ENCODE assay signal across 7 mouse cellular contexts in the genomic region with DNA sequence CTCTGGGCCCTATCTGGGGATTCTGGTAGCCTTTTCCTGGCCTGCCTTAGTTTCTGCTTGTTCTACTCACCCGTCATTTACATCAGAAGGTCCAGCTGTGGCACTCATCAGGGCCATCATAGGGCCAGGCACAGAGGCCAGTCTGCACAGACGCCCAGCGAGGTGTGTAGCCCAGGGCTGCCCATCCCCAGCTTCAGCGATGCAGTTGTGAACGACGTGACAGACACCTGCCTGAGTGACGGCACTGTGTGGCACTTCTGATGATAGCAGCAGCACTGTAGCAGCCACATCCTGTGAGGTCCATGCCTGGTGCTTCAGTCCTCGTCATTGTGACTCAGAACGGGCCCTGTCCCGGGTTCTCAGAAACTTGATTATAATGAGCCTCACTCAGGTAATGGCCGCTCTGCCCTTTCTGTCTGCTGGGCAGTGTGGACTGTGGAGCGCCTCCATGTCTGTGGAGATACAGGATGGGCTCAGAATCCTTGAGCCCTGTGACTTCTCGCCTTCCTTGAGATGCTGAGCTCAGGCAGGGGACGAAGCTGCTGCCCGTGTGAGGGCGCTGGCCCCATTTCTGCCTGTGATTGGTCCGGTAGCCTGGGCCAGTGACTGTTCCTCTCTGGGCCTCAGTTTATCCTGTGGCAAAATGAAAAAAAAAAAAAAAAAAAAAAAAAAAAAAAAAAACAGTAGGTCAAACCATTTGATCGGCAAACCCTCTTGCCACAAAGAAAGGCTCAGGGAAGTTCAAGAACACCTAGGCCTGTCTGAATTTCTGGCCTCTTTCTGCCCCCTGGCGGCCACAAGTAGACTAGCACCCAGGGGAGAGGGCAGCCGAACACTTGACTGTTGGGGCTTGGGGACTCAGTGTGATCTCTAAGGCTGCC. TPM values are rescaled to one million over a fixed set of nuclear protein-coding genes. Genes with fewer than 3 reads are reported as not detected.
DNase-seq lines count a peak whose midpoint lies in the region; TF ChIP-seq lines count a peak whose summit lies in the region.

No protein-coding gene starts in this region.

- no peaks in the 10 kb centered on the region for H3K27me3 ChIP-seq in MEL (ENCODE audit: control insufficient read depth in 1 of 2, insufficient read depth in 2 of 2, low read length in 2 of 2)

- TF ChIP-seq RAD21 in MEL (IDR thresholded peaks at IDR 0.05; ENCODE audit: low read depth, low read length), result peak; percentile 91

- H3K9me3 ChIP-seq in MEL (replicated peaks; ENCODE audit: insufficient read depth, low read length), result no peaks in the 10 kb centered on the region

- H3K27ac ChIP-seq in MEL (ENCODE audit: control insufficient read depth, low read depth, low read length), result no peak overlapping the region; the same call in 1 of the 2 replicates

- H3K36me3 ChIP-seq in MEL (ENCODE audit: control insufficient read depth in 1 of 2, insufficient read depth in 2 of 2, low read length in 2 of 2), result peaks cover 0 to 8% of the 10 kb centered on the region in 2 experiments; a peak in 1 of 4 replicates

- peak; percentile 73 to 94 (median 92) for TF ChIP-seq CTCF in MEL (IDR thresholded peaks at IDR 0.05 in 2 of 3, conservative IDR thresholded peaks at IDR 0.05 in 1 of 3; ENCODE audit: control insufficient read depth in 1 of 3, insufficient read depth in 1 of 3, low read depth in 2 of 3, low read length in 3 of 3, poor library complexity in 1 of 3, severe bottlenecking in 1 of 3)

- TF ChIP-seq EP300 in MEL (IDR thresholded peaks at IDR 0.05; ENCODE audit: low read depth in 1 of 2, low read length in 2 of 2), result no peak

- H3K9ac ChIP-seq in MEL (ENCODE audit: control insufficient read depth, low read depth, low read length, poor library complexity, severe bottlenecking), result peak overlapping the region; percentile 52

- DNase-seq in MEL (ENCODE audit: low read depth, low spot score), result peak; percentile 85
- peak; percentile 31 for DNase-seq in c-Kit-negative CD71-positive TER-119-positive erythroid progenitor cells, embryonic 14.5 days (ENCODE audit: low read depth, low spot score)
- peak; percentile 23 for DNase-seq in fibroblast of lung, adult 2 months (ENCODE audit: low read depth)
- DNase-seq in heart, postnatal 4 days, result peak; percentile 66
- DNase-seq in layer of hippocampus, postnatal 10 days (ENCODE audit: low spot score in 2 of 2), result peak; percentile 62 to 77
- peak; percentile 64 for DNase-seq in lung, postnatal 36 days
- DNase-seq in right cerebral cortex, postnatal 10 days (ENCODE audit: low spot score in 2 of 2), result peak; percentile 69 to 71

- TF ChIP-seq POLR2A in MEL (IDR thresholded peaks at IDR 0.05; ENCODE audit: control insufficient read depth in 1 of 2, insufficient read depth in 1 of 2, low read depth in 1 of 2, low read length in 2 of 2, poor library complexity in 1 of 2), result no peak

- H3K4me3 ChIP-seq in MEL (ENCODE audit: control insufficient read depth in 1 of 2, insufficient read depth in 1 of 2, low read depth in 2 of 2, low read length in 2 of 2), result peak overlapping the region in 1 of 2 experiments; percentile 55; a peak in 2 of 4 replicates

- no peaks in the 10 kb centered on the region for H3K79me2 ChIP-seq in MEL (ENCODE audit: control insufficient read depth, insufficient read depth, low read length, poor library complexity)

- peaks cover 0 to 20% of the 10 kb centered on the region in 2 experiments for H3K4me1 ChIP-seq in MEL (ENCODE audit: control insufficient read depth in 1 of 2, insufficient read depth in 2 of 2, low read length in 2 of 2)

TF ChIP-seq in MEL, 35 proteins besides CTCF, POLR2A, EP300 and RAD21:
- TF ChIP-seq ZMIZ1 (IDR thresholded peaks at IDR 0.05; ENCODE audit: low read depth, low read length) (no peak), SMC3 (IDR thresholded peaks at IDR 0.05; ENCODE audit: low read depth, low read length) (peak; percentile 95), TAL1 (IDR thresholded peaks at IDR 0.05; ENCODE audit: low read length) (no peak), CHD1 (IDR thresholded peaks at IDR 0.05; ENCODE audit: low read depth, low read length) (no peak), ELF1 (IDR thresholded peaks at IDR 0.05; ENCODE audit: low read depth, low read length) (no peak), POLR2AphosphoS2 (IDR thresholded peaks at IDR 0.05; ENCODE audit: low read length) (no peak), ZNF384 (IDR thresholded peaks at IDR 0.05; ENCODE audit: low read depth, low read length) (peak; percentile 77), ZC3H11A (IDR thresholded peaks at IDR 0.05; ENCODE audit: low read depth, low read length) (peak; percentile 94), MEF2A (IDR thresholded peaks at IDR 0.05; ENCODE audit: extremely low read depth, insufficient replicate concordance, low read depth, low read length, poor library complexity, severe bottlenecking) (no peak)

RNA-seq across cellular contexts. Expression of a gene that starts 22.4 kb away (rescaled TPM):
- 0.08 TPM in 1 of 2 replicates, not detected in the other for total RNA-seq in MEL (2012; rRNA removed)
- polyA plus RNA-seq in MEL (2012; ENCODE audit: insufficient read depth in 1 of 2, insufficient read length in 2 of 2, low read depth in 1 of 2, low replicate concordance in 2 of 2, missing spikeins in 1 of 2), result under 1 TPM in 1 of 2 experiments, not detected in 1; 0.06 TPM
- total RNA-seq in heart, postnatal 4 days (2021), result not detected
- under 1 TPM; 0.42 to 0.71 TPM for total RNA-seq in layer of hippocampus, postnatal 10 days (2021)

RNA-seq across cellular contexts. Expression of a gene that starts 33.5 kb away (rescaled TPM):
- total RNA-seq in MEL (2012; rRNA removed), result not detected in 2 replicates
- polyA plus RNA-seq in MEL (2012; ENCODE audit: insufficient read depth in 1 of 2, insufficient read length in 2 of 2, low read depth in 1 of 2, low replicate concordance in 2 of 2, missing spikeins in 1 of 2), result not detected
- not detected for total RNA-seq in heart, postnatal 4 days (2021)
- under 1 TPM; 0.39 to 0.45 TPM for total RNA-seq in layer of hippocampus, postnatal 10 days (2021)

RNA-seq across cellular contexts. Expression of a gene that starts 57.2 kb away (rescaled TPM):
- 100 and 108 TPM in 2 replicates for total RNA-seq in MEL (2012; rRNA removed)
- 10 to 100 TPM in 1 of 2 experiments, not detected in 1; 97.9 TPM for polyA plus RNA-seq in MEL (2012; ENCODE audit: insufficient read depth in 1 of 2, insufficient read length in 2 of 2, low read depth in 1 of 2, low replicate concordance in 2 of 2, missing spikeins in 1 of 2)
- total RNA-seq in heart, postnatal 4 days (2021), result 10 to 100 TPM; 33.5 to 35.2 TPM
- total RNA-seq in layer of hippocampus, postnatal 10 days (2021), result 10 to 100 TPM; 22.2 to 24.7 TPM

Comparison
In these comparisons a context has a peak if more than half of its experiments do, and no peak if none do; other contexts are left out.
1. DNase-seq: peak in every context shown above with its lines; median percentile 85 in MEL; 70 in right cerebral cortex, postnatal 10 days; 70 in layer of hippocampus, postnatal 10 days; 66 in heart, postnatal 4 days; 64 in lung, postnatal 36 days; 31 in c-Kit-negative CD71-positive TER-119-positive erythroid progenitor cells, embryonic 14.5 days; 23 in fibroblast of lung, adult 2 months.